8 mouse cellular contexts compared by ENCODE assay signal in the genomic region with DNA sequence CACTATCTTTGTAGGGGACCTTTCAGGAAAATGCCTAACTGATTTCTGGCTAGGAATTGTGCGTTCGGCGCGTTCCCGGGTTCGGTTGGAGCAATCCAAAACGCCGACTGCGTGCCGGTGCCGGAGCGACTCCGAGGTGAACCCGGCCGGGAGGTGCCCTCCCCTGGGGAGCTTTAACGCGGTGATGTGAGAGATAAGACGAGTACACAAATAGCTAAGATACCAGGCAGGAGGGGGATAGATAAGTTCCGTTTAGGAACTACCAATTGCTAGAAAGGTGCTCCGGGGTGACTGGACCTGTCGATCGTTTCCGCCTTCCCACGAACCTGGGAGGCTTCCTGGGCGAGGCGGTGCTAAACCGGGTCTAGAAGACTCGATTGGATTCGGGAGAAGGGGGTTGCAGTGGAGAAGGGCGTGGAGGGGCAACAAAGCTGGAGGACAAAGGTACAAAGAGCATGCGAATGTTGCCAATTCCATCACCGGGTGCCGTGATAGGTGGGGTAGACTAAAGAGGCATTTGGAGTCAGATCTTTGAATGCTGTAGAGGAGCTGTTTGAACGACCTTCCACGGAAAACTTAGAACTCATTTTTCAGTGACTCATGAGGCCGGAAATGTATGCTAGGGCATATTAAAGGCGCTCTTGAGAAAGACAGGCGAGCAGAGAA. TPM values are rescaled to one million over a fixed set of nuclear protein-coding genes. Genes with fewer than 3 reads are reported as not detected.
DNase-seq lines count a peak whose midpoint lies in the region; ATAC-seq and TF ChIP-seq lines count a peak whose summit lies in the region.

No protein-coding gene starts in this region.

- DNase-seq in ovary, postnatal 14 days (ENCODE audit: low spot score): peak; percentile 19
- no peak for DNase-seq in ovary, postnatal 10 days (ENCODE audit: low spot score)
- peak; percentile 29 to 43 for DNase-seq in cerebellum, adult 2 months
- peak; percentile 36 for DNase-seq in forelimb bud, embryonic 11.5 days (ENCODE audit: low read depth, low spot score)
- peak; percentile 56 for DNase-seq in hindbrain, embryonic 14.5 days (ENCODE audit: low spot score)
- peak; percentile 64 for DNase-seq in limb, embryonic 11.5 days (ENCODE audit: low spot score)
- DNase-seq in midbrain, embryonic 11.5 days (ENCODE audit: low spot score, missing footprints): peak; percentile 95
- DNase-seq in spleen, postnatal 10 days (ENCODE audit: low spot score in 2 of 2): peak; percentile 62 to 75

- H3K9me3 ChIP-seq in hindbrain, embryonic 14.5 days (ENCODE audit: control insufficient read depth, low read length): no peaks in the 10 kb centered on the region
- H3K9me3 ChIP-seq in limb, embryonic 11.5 days (ENCODE audit: control insufficient read depth, low read length): no peaks in the 10 kb centered on the region
- H3K9me3 ChIP-seq in midbrain, embryonic 11.5 days (ENCODE audit: control insufficient read depth, low read length): no peaks in the 10 kb centered on the region

- ATAC-seq in hindbrain, embryonic 14.5 days (ENCODE audit: low FRiP score): peak; percentile 15; the same call in 1 of the 2 replicates
- no peak for ATAC-seq in limb, embryonic 11.5 days (ENCODE audit: insufficient number of reproducible peaks, low FRiP score, low TSS enrichment, low read depth)
- peak; percentile 10; the same call in 1 of the 2 replicates for ATAC-seq in midbrain, embryonic 11.5 days (ENCODE audit: low FRiP score)

- no peak overlapping the region; the same call in 1 of the 2 replicates for H3K27ac ChIP-seq in cerebellum, adult 2 months (ENCODE audit: insufficient read depth, low read length)
- peak overlapping the region; percentile 95 for H3K27ac ChIP-seq in hindbrain, embryonic 14.5 days
- no peak overlapping the region for H3K27ac ChIP-seq in limb, embryonic 11.5 days (replicated peaks; ENCODE audit: low read depth, low read length)
- H3K27ac ChIP-seq in midbrain, embryonic 11.5 days (ENCODE audit: low read depth, low read length): peak overlapping the region; percentile 95; the same call in 1 of the 2 replicates

- no peak for TF ChIP-seq CTCF in cerebellum, adult 2 months (IDR thresholded peaks at IDR 0.05; ENCODE audit: borderline replicate concordance, insufficient read depth, low read depth, low read length)

- H3K4me3 ChIP-seq in cerebellum, adult 2 months (replicated peaks; ENCODE audit: insufficient read depth, low read depth, low read length): peak overlapping the region; percentile 93
- peak overlapping the region; percentile 98 for H3K4me3 ChIP-seq in hindbrain, embryonic 14.5 days (replicated peaks; ENCODE audit: low read length)
- H3K4me3 ChIP-seq in limb, embryonic 11.5 days (ENCODE audit: low read depth, low read length): peak overlapping the region; percentile 94
- H3K4me3 ChIP-seq in midbrain, embryonic 11.5 days (ENCODE audit: low read depth, low read length): peak overlapping the region; percentile 98

- H3K36me3 ChIP-seq in hindbrain, embryonic 14.5 days (replicated peaks; ENCODE audit: control insufficient read depth, insufficient read depth): no peaks in the 10 kb centered on the region; the same call in none of the 2 replicates
- H3K36me3 ChIP-seq in limb, embryonic 11.5 days (ENCODE audit: control insufficient read depth, insufficient read depth, low read length): 0 out of 2 replicates have a peak, but pooled peaks cover 2% of the 10 kb centered on the region
- no peaks in the 10 kb centered on the region for H3K36me3 ChIP-seq in midbrain, embryonic 11.5 days (ENCODE audit: control insufficient read depth, insufficient read depth, low read length)

- TF ChIP-seq POLR2A in cerebellum, adult 2 months (IDR thresholded peaks at IDR 0.05; ENCODE audit: borderline replicate concordance, insufficient read depth, low read length): no peak

- peak overlapping the region; percentile 58 for H3K4me2 ChIP-seq in hindbrain, embryonic 14.5 days (replicated peaks)
- H3K4me2 ChIP-seq in limb, embryonic 11.5 days (ENCODE audit: low read depth, severe bottlenecking): peak overlapping the region; percentile 63
- peak overlapping the region; percentile 79 for H3K4me2 ChIP-seq in midbrain, embryonic 11.5 days

- no peaks in the 10 kb centered on the region for H3K4me1 ChIP-seq in cerebellum, adult 2 months (ENCODE audit: control insufficient read depth, insufficient read depth, low read length)
- H3K4me1 ChIP-seq in hindbrain, embryonic 14.5 days (replicated peaks; ENCODE audit: control insufficient read depth, insufficient read depth, low read length): peaks cover 16% of the 10 kb centered on the region
- H3K4me1 ChIP-seq in limb, embryonic 11.5 days (ENCODE audit: control insufficient read depth, insufficient read depth, low read length): no peaks in the 10 kb centered on the region
- peaks cover 3% of the 10 kb centered on the region for H3K4me1 ChIP-seq in midbrain, embryonic 11.5 days (ENCODE audit: control insufficient read depth, insufficient read depth, low read length)

- H3K9ac ChIP-seq in hindbrain, embryonic 14.5 days: peak overlapping the region; percentile 97
- H3K9ac ChIP-seq in limb, embryonic 11.5 days (ENCODE audit: low read length): peak overlapping the region; percentile 96
- H3K9ac ChIP-seq in midbrain, embryonic 11.5 days (ENCODE audit: low read length): peak overlapping the region; percentile 98

- no peaks in the 10 kb centered on the region for H3K27me3 ChIP-seq in cerebellum, adult 2 months (ENCODE audit: control insufficient read depth, insufficient read depth, low read length)
- no peaks in the 10 kb centered on the region for H3K27me3 ChIP-seq in hindbrain, embryonic 14.5 days (ENCODE audit: control insufficient read depth, insufficient read depth, low read length)
- no peaks in the 10 kb centered on the region for H3K27me3 ChIP-seq in limb, embryonic 11.5 days (ENCODE audit: control insufficient read depth, insufficient read depth, low read length)
- H3K27me3 ChIP-seq in midbrain, embryonic 11.5 days (ENCODE audit: control insufficient read depth, insufficient read depth, low read length): no peaks in the 10 kb centered on the region

- under 1% methylated on average over 38 of the region's 38 CpGs for whole genome bisulfite sequencing in cerebellum, adult 2 months
- under 1% methylated on average over 38 of the region's 38 CpGs for whole genome bisulfite sequencing in hindbrain, embryonic 14.5 days
- under 1% methylated on average over 38 of the region's 38 CpGs for WGBS in limb, embryonic 11.5 days
- under 1% methylated on average over 38 of the region's 38 CpGs for WGBS in midbrain, embryonic 11.5 days

RNA-seq across cellular contexts. Expression of a gene that starts 1.0 kb away (rescaled TPM):
- polyA plus RNA-seq in cerebellum, adult 2 months (2012; rRNA removed): 121 and 127 TPM in 2 replicates
- polyA plus RNA-seq in hindbrain, embryonic 14.5 days (2014; fragmentation: Nextera tagmentation; extraction: Ambion mirVana): 77.8 and 91.9 TPM in 2 replicates
- polyA plus RNA-seq in limb, embryonic 11.5 days (2014; fragmentation: Nextera tagmentation; extraction: Ambion mirVana): 40.3 and 45.2 TPM in 2 replicates
- polyA plus RNA-seq in midbrain, embryonic 11.5 days (2014; fragmentation: Nextera tagmentation; extraction: Ambion mirVana): 68.0 and 69.0 TPM in 2 replicates

RNA-seq across cellular contexts. Expression of a gene that starts 15.8 kb away (rescaled TPM):
- polyA plus RNA-seq in cerebellum, adult 2 months (2012; rRNA removed): 0.30 and 0.49 TPM in 2 replicates
- 0.19 and 0.27 TPM in 2 replicates for polyA plus RNA-seq in hindbrain, embryonic 14.5 days (2014; fragmentation: Nextera tagmentation; extraction: Ambion mirVana)
- 0.64 and 0.70 TPM in 2 replicates for polyA plus RNA-seq in limb, embryonic 11.5 days (2014; fragmentation: Nextera tagmentation; extraction: Ambion mirVana)
- polyA plus RNA-seq in midbrain, embryonic 11.5 days (2014; fragmentation: Nextera tagmentation; extraction: Ambion mirVana): 1.1 and 1.2 TPM in 2 replicates

Comparison
In these comparisons a context has a peak if more than half of its experiments do, and no peak if none do; other contexts are left out.
1. H3K27ac ChIP-seq: peak in hindbrain, embryonic 14.5 days (single experiment) and midbrain, embryonic 11.5 days (single experiment); none in cerebellum, adult 2 months (single experiment) and limb, embryonic 11.5 days (single experiment).
2. Peak in every context shown above with its lines, with median percentiles within 50 percentile points of each other: H3K4me3 ChIP-seq, H3K4me2 ChIP-seq and H3K9ac ChIP-seq.